In the genomic region with DNA sequence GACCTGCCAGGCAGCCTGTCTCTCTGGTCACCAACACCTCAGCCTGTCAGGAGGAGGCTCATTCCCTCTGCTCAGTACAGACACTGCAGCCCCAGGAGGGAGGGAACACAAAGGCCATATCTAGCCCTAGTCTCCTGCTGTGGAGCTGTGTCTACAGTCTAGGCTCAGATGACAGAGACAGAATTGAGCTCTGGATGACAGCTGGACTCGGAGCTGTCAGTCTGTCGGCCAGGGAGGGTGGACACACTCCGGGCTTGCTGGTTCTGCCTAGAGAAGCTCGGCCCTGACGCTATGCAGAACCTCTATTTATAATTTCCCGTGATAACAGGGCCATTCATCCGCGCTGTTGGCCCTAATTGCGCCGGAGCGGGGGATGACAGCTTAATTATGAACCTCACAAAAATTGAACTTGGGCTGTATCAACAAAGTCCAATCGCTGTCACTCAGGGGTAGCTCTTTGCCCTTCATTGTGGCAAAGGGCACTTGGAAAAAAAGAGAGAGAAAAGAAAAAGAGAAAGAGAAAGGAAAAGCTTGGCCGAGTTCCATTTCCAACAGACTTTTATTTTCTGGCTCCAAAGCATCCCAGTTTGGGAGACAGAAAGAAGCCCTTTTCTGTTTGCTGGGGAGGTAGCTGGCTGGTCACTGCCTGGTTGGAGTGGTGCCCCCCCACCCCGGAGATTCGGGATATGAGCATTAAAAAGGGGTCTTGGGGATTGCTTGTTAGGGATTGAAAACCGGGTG, we compare ENCODE assay signal across 7 mouse cellular contexts. TPM values are rescaled to one million over a fixed set of nuclear protein-coding genes. Genes with fewer than 3 reads are reported as not detected.
DNase-seq lines count a peak whose midpoint lies in the region; ATAC-seq lines count a peak whose summit lies in the region.

No protein-coding gene starts in this region.

- H3K27me3 ChIP-seq in neural tube, embryonic 12.5 days (replicated peaks), result no peaks in the 10 kb centered on the region; the same call in none of the 2 replicates
- no peaks in the 10 kb centered on the region for H3K27me3 ChIP-seq in heart, embryonic 11.5 days (ENCODE audit: control insufficient read depth, insufficient read depth, low read length)

- H3K4me1 ChIP-seq in neural tube, embryonic 12.5 days, result peaks cover 5% of the 10 kb centered on the region; the same call in 1 of the 2 replicates
- H3K4me1 ChIP-seq in heart, embryonic 11.5 days (ENCODE audit: control insufficient read depth, insufficient read depth, low read length), result peaks cover 38% of the 10 kb centered on the region

- ATAC-seq in neural tube, embryonic 12.5 days (ENCODE audit: low FRiP score, low read depth), result no peak
- peak; percentile 78 for ATAC-seq in heart, embryonic 11.5 days (replicated peaks; ENCODE audit: insufficient number of reproducible peaks, low FRiP score, low TSS enrichment)
- ATAC-seq in megakaryocyte-erythroid progenitor cell, adult 5-6 weeks (replicated peaks; ENCODE audit: low FRiP score, low TSS enrichment, poor library complexity, severe bottlenecking), result no peak

- H3K9me3 ChIP-seq in neural tube, embryonic 12.5 days, result no peaks in the 10 kb centered on the region
- no peaks in the 10 kb centered on the region for H3K9me3 ChIP-seq in heart, embryonic 11.5 days (replicated peaks; ENCODE audit: control insufficient read depth, low read length)

- H3K4me3 ChIP-seq in neural tube, embryonic 12.5 days, result no peak overlapping the region
- H3K4me3 ChIP-seq in heart, embryonic 11.5 days (ENCODE audit: low read depth, low read length), result 0 out of 2 replicates have a peak overlapping the region, but pooled peaks have one; percentile 4

- H3K4me2 ChIP-seq in neural tube, embryonic 12.5 days (replicated peaks), result no peak overlapping the region
- peak overlapping the region; percentile 52 for H3K4me2 ChIP-seq in heart, embryonic 11.5 days

- no peaks in the 10 kb centered on the region for H3K36me3 ChIP-seq in neural tube, embryonic 12.5 days
- no peaks in the 10 kb centered on the region for H3K36me3 ChIP-seq in heart, embryonic 11.5 days (ENCODE audit: control insufficient read depth, insufficient read depth, low read length)

- 70% methylated on average over 16 of the region's 16 CpGs for WGBS in neural tube, embryonic 12.5 days
- WGBS in heart, embryonic 11.5 days (ENCODE audit: insufficient replicate concordance), result 23% methylated on average over 16 of the region's 16 CpGs

- peak overlapping the region; percentile 8; the same call in 1 of the 2 replicates for H3K9ac ChIP-seq in neural tube, embryonic 12.5 days
- peak overlapping the region; percentile 56; the same call in 1 of the 2 replicates for H3K9ac ChIP-seq in heart, embryonic 11.5 days (ENCODE audit: low read depth, low read length)

- H3K27ac ChIP-seq in neural tube, embryonic 12.5 days, result no peak overlapping the region
- H3K27ac ChIP-seq in heart, embryonic 11.5 days (ENCODE audit: low read depth, low read length), result peak overlapping the region; percentile 89

- no peak for DNase-seq in neural tube, embryonic 10.5 days (ENCODE audit: extremely low spot score, low spot score)
- DNase-seq in kidney, postnatal 14 days, result peak; percentile 15
- no peak for DNase-seq in adrenal gland, postnatal 25 days
- DNase-seq in urinary bladder, postnatal 14 days (ENCODE audit: low spot score), result no peak

RNA-seq across cellular contexts. Expression of a gene that starts 24.1 kb away (rescaled TPM):
- 6.0 and 7.0 TPM in 2 replicates for polyA plus RNA-seq in neural tube, embryonic 12.5 days (2016; fragmentation: Nextera tagmentation; extraction: Ambion mirVana)
- 6.3 and 6.9 TPM in 2 replicates for polyA plus RNA-seq in heart, embryonic 11.5 days (2014; fragmentation: Nextera tagmentation; extraction: Ambion mirVana)
- total RNA-seq in megakaryocyte-erythroid progenitor cell, adult 5-6 weeks (2014; fragmentation: Nextera tagmentation), result 15.6 and 19.6 TPM in 2 replicates
- total RNA-seq in megakaryocyte-erythroid progenitor cell, adult 5-6 weeks (2017), result 9.1 and 9.7 TPM in 2 replicates
- 3.5 and 4.0 TPM in 2 replicates for total RNA-seq in adrenal gland, postnatal 25 days (2021)

RNA-seq across cellular contexts. Expression of a gene that starts 40.0 kb away (rescaled TPM):
- polyA plus RNA-seq in neural tube, embryonic 12.5 days (2016; fragmentation: Nextera tagmentation; extraction: Ambion mirVana), result 14.5 and 15.9 TPM in 2 replicates
- 5.7 and 5.9 TPM in 2 replicates for polyA plus RNA-seq in heart, embryonic 11.5 days (2014; fragmentation: Nextera tagmentation; extraction: Ambion mirVana)
- total RNA-seq in megakaryocyte-erythroid progenitor cell, adult 5-6 weeks (2014; fragmentation: Nextera tagmentation), result 8.2 and 11.6 TPM in 2 replicates
- total RNA-seq in megakaryocyte-erythroid progenitor cell, adult 5-6 weeks (2017), result 2.2 and 2.8 TPM in 2 replicates
- 29.8 and 44.1 TPM in 2 replicates for total RNA-seq in adrenal gland, postnatal 25 days (2021)

RNA-seq across cellular contexts. Expression of a gene that starts 46.6 kb away (rescaled TPM):
- polyA plus RNA-seq in neural tube, embryonic 12.5 days (2016; fragmentation: Nextera tagmentation; extraction: Ambion mirVana), result 151 and 153 TPM in 2 replicates
- polyA plus RNA-seq in heart, embryonic 11.5 days (2014; fragmentation: Nextera tagmentation; extraction: Ambion mirVana), result 134 and 145 TPM in 2 replicates
- 154 and 184 TPM in 2 replicates for total RNA-seq in megakaryocyte-erythroid progenitor cell, adult 5-6 weeks (2014; fragmentation: Nextera tagmentation)
- total RNA-seq in megakaryocyte-erythroid progenitor cell, adult 5-6 weeks (2017), result 55.2 and 93.0 TPM in 2 replicates
- total RNA-seq in adrenal gland, postnatal 25 days (2021), result 150 and 153 TPM in 2 replicates

RNA-seq across cellular contexts. Expression of a gene that starts 48.0 kb away (rescaled TPM):
- polyA plus RNA-seq in neural tube, embryonic 12.5 days (2016; fragmentation: Nextera tagmentation; extraction: Ambion mirVana), result 0.22 TPM in 1 of 2 replicates, not detected in the other
- 157 and 159 TPM in 2 replicates for polyA plus RNA-seq in heart, embryonic 11.5 days (2014; fragmentation: Nextera tagmentation; extraction: Ambion mirVana)
- not detected in 2 replicates for total RNA-seq in megakaryocyte-erythroid progenitor cell, adult 5-6 weeks (2014; fragmentation: Nextera tagmentation)
- not detected in 2 replicates for total RNA-seq in megakaryocyte-erythroid progenitor cell, adult 5-6 weeks (2017)
- total RNA-seq in adrenal gland, postnatal 25 days (2021), result not detected in 2 replicates

RNA-seq across cellular contexts. Expression of a gene that starts 48.2 kb away (rescaled TPM):
- 2.6 and 3.5 TPM in 2 replicates for polyA plus RNA-seq in neural tube, embryonic 12.5 days (2016; fragmentation: Nextera tagmentation; extraction: Ambion mirVana)
- polyA plus RNA-seq in heart, embryonic 11.5 days (2014; fragmentation: Nextera tagmentation; extraction: Ambion mirVana), result 2.9 and 3.7 TPM in 2 replicates
- 18.2 and 33.6 TPM in 2 replicates for total RNA-seq in megakaryocyte-erythroid progenitor cell, adult 5-6 weeks (2014; fragmentation: Nextera tagmentation)
- total RNA-seq in megakaryocyte-erythroid progenitor cell, adult 5-6 weeks (2017), result 7.7 and 9.1 TPM in 2 replicates
- total RNA-seq in adrenal gland, postnatal 25 days (2021), result 25.9 and 26.7 TPM in 2 replicates
